Mouse (Mus musculus): ENCODE results near the gene Wbp2.

DNA sequence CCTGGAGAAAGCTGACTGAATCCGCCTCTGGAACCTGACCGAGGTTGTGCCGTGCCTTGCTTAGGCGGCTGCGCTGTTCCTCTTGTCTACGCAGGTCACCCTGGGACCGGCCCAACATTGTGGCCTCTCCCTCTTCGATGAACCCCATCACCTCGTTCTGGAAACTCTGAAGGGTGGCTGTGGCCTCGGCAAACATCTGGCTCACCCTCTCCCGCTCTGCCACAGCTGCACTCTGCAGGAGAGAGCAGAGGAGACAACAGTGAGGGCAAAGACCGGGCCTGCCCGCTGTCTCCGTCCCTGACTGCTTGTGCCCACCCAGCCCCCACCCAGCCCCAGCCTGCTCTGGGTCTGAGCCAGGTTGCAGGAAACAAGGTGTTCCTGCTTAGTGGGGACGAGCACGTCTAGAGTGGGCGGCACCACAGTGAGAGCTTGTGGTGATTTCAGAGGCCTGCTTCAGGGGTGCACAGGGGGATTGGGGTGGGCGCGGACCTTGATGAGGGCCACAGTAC, 21.0 kb upstream of the Wbp2 start:
- TF ChIP-seq POLR2A (IDR thresholded peaks at IDR 0.05; ENCODE audit: insufficient read depth, low read depth, low read length) (no peak), CTCF (IDR thresholded peaks at IDR 0.05; ENCODE audit: insufficient read depth, low read depth, low read length) (no peak)

Data from olfactory bulb, adult 2 months (tissue).